9 mouse cellular contexts compared by ENCODE assay signal in the genomic region with DNA sequence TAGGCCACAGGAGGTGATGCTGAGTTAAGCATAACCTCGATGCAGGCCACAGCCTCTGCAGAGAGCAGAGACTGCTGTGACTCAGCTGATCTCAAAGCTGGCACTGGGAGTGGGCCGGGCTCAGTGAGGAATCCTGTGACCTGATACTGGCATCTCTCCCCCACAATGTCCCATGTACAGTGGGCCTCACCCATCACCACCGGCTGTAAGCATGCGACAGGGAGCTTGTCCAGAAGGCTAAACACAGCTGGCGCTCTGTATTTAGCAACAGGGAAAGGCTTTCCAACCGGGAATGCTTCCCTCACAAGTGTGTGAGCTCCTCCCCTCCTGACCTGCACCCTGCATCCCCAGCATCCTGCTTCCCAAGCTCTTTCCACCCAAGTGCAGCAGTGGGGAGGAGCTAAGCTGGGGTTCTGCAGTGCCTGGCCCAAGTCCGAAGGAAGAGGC. TPM values are rescaled to one million over a fixed set of nuclear protein-coding genes. Genes with fewer than 3 reads are reported as not detected.
DNase-seq lines count a peak whose midpoint lies in the region; ATAC-seq and TF ChIP-seq lines count a peak whose summit lies in the region.
"Had no signal": no experiment of that assay in that cellular context is flagged by ENCODE, and none has a peak within 500 bp of the region (broad histone marks: within the 10 kb centered on the region; RNA-seq: fewer than 3 reads in every experiment).

No protein-coding gene starts in this region.

- no peak for TF ChIP-seq CTCF in lung, postnatal 0 days (IDR thresholded peaks at IDR 0.05)

- H3K27ac ChIP-seq in neural tube, embryonic 14.5 days (ENCODE audit: low read depth, low read length) = no peak overlapping the region
- H3K27ac ChIP-seq in neural tube, embryonic 15.5 days (replicated peaks) = no peak overlapping the region
- H3K27ac ChIP-seq in lung, postnatal 0 days (ENCODE audit: low read length) = no peak overlapping the region
- H3K27ac ChIP-seq: neural tube, embryonic 12.5 days had no signal

- TF ChIP-seq EP300 in lung, postnatal 0 days (IDR thresholded peaks at IDR 0.05) = no peak

- H3K36me3 ChIP-seq in neural tube, embryonic 14.5 days (ENCODE audit: control insufficient read depth, insufficient read depth, low read length) = no peaks in the 10 kb centered on the region
- peaks cover 10% of the 10 kb centered on the region for H3K36me3 ChIP-seq in neural tube, embryonic 15.5 days
- no peaks in the 10 kb centered on the region for H3K36me3 ChIP-seq in lung, postnatal 0 days (ENCODE audit: insufficient read depth, low read length)
- H3K36me3 ChIP-seq: neural tube, embryonic 12.5 days had no signal

- no peaks in the 10 kb centered on the region for H3K9me3 ChIP-seq in neural tube, embryonic 14.5 days (ENCODE audit: control insufficient read depth, low read length)
- H3K9me3 ChIP-seq in neural tube, embryonic 15.5 days (replicated peaks) = no peaks in the 10 kb centered on the region
- H3K9me3 ChIP-seq in lung, postnatal 0 days (ENCODE audit: low read length) = no peaks in the 10 kb centered on the region
- H3K9me3 ChIP-seq: neural tube, embryonic 12.5 days had no signal

- peak; percentile 17; the same call in 1 of the 2 replicates for ATAC-seq in neural tube, embryonic 14.5 days (ENCODE audit: low read depth)
- ATAC-seq in neural tube, embryonic 15.5 days (ENCODE audit: low FRiP score) = no peak
- ATAC-seq in hematopoietic stem cell, adult 5-6 weeks (replicated peaks in 1 of 2; ENCODE audit: insufficient read depth in 1 of 2, low FRiP score in 2 of 2, low TSS enrichment in 1 of 2, low read depth in 1 of 2, poor library complexity in 2 of 2, severe bottlenecking in 2 of 2) = peak; percentile 27 to 49; a peak in 2 of 4 replicates
- peak; percentile 83 for ATAC-seq in lung, postnatal 0 days

- H3K4me1 ChIP-seq in neural tube, embryonic 14.5 days (ENCODE audit: control insufficient read depth, insufficient read depth, low read length) = no peaks in the 10 kb centered on the region
- no peaks in the 10 kb centered on the region; the same call in none of the 2 replicates for H3K4me1 ChIP-seq in neural tube, embryonic 15.5 days
- H3K4me1 ChIP-seq in lung, postnatal 0 days (ENCODE audit: insufficient read depth, low read depth, low read length) = peaks cover 11% of the 10 kb centered on the region; the same call in 1 of the 2 replicates
- H3K4me1 ChIP-seq: neural tube, embryonic 12.5 days had no signal

- no peak overlapping the region for H3K4me2 ChIP-seq in neural tube, embryonic 14.5 days (ENCODE audit: low read depth, low read length)
- H3K4me2 ChIP-seq in neural tube, embryonic 15.5 days = no peak overlapping the region
- H3K4me2 ChIP-seq in lung, postnatal 0 days (replicated peaks; ENCODE audit: low read depth, low read length) = no peak overlapping the region
- H3K4me2 ChIP-seq: neural tube, embryonic 12.5 days had no signal

- H3K9ac ChIP-seq in neural tube, embryonic 14.5 days (replicated peaks; ENCODE audit: low read depth, low read length) = no peak overlapping the region
- H3K9ac ChIP-seq in neural tube, embryonic 15.5 days (replicated peaks) = no peak overlapping the region
- no peak overlapping the region for H3K9ac ChIP-seq in lung, postnatal 0 days (replicated peaks; ENCODE audit: low read depth)
- H3K9ac ChIP-seq: neural tube, embryonic 12.5 days had no signal

- WGBS in neural tube, embryonic 14.5 days = 54% methylated on average over 7 of the region's 7 CpGs
- WGBS in neural tube, embryonic 15.5 days = 45% methylated on average over 7 of the region's 7 CpGs
- 26% methylated on average over 7 of the region's 7 CpGs for WGBS in lung, postnatal 0 days

- no peaks in the 10 kb centered on the region for H3K27me3 ChIP-seq in neural tube, embryonic 14.5 days (ENCODE audit: control insufficient read depth, insufficient read depth, low read length)
- no peaks in the 10 kb centered on the region for H3K27me3 ChIP-seq in neural tube, embryonic 15.5 days (replicated peaks)
- H3K27me3 ChIP-seq in lung, postnatal 0 days (replicated peaks; ENCODE audit: insufficient read depth, low read length) = no peaks in the 10 kb centered on the region
- H3K27me3 ChIP-seq: neural tube, embryonic 12.5 days had no signal

- DNase-seq in cerebellum, postnatal 10 days = peak; percentile 50 to 51
- no peak for DNase-seq in cerebellum, postnatal 4 days (ENCODE audit: low spot score in 2 of 2)
- peak; percentile 66 for DNase-seq in lung, postnatal 0 days (ENCODE audit: low spot score)
- no peak for DNase-seq in urinary bladder, postnatal 25 days (ENCODE audit: low spot score)
- no peak for DNase-seq in spleen, adult 12 weeks (ENCODE audit: low spot score)

- H3K4me3 ChIP-seq in neural tube, embryonic 14.5 days (ENCODE audit: low read depth, low read length) = no peak overlapping the region
- no peak overlapping the region for H3K4me3 ChIP-seq in neural tube, embryonic 15.5 days (replicated peaks)
- no peak overlapping the region for H3K4me3 ChIP-seq in lung, postnatal 0 days (ENCODE audit: low read depth, low read length)
- H3K4me3 ChIP-seq: neural tube, embryonic 12.5 days had no signal

RNA-seq across cellular contexts. Expression of a gene that starts 23.2 kb away (rescaled TPM):
- 104 and 111 TPM in 2 replicates for polyA plus RNA-seq in neural tube, embryonic 14.5 days (2014; fragmentation: Nextera tagmentation; extraction: Ambion mirVana)
- polyA plus RNA-seq in neural tube, embryonic 15.5 days (2015; fragmentation: Nextera tagmentation; extraction: Ambion mirVana) = 117 and 123 TPM in 2 replicates
- 2.3 and 7.1 TPM in 2 replicates for total RNA-seq in hematopoietic stem cell, adult 5-6 weeks (2017)
- polyA plus RNA-seq in lung, postnatal 0 days (2015; fragmentation: Nextera tagmentation; extraction: Ambion mirVana) = 174 and 198 TPM in 2 replicates

RNA-seq across cellular contexts. Expression of a gene that starts 52.5 kb away (rescaled TPM):
- polyA plus RNA-seq in neural tube, embryonic 14.5 days (2014; fragmentation: Nextera tagmentation; extraction: Ambion mirVana) = 28.5 and 33.2 TPM in 2 replicates
- 24.6 and 27.6 TPM in 2 replicates for polyA plus RNA-seq in neural tube, embryonic 15.5 days (2015; fragmentation: Nextera tagmentation; extraction: Ambion mirVana)
- total RNA-seq in hematopoietic stem cell, adult 5-6 weeks (2017) = 82.0 and 92.9 TPM in 2 replicates
- 27.5 and 29.8 TPM in 2 replicates for polyA plus RNA-seq in lung, postnatal 0 days (2015; fragmentation: Nextera tagmentation; extraction: Ambion mirVana)

Comparison
In these comparisons a context has a peak if more than half of its experiments do, and no peak if none do; other contexts are left out.
1. DNase-seq: peak in cerebellum, postnatal 10 days (2 of 2) and lung, postnatal 0 days (single experiment); none in cerebellum, postnatal 4 days (0 of 2), urinary bladder, postnatal 25 days (single experiment) and spleen, adult 12 weeks (single experiment).